Mouse (Mus musculus) cerebellum, postnatal 10 days (tissue): ENCODE measurements around the gene Dvl3.

Experiments used
- DNase-seq, 2 experiments: peaks; one replicate each; pipeline ENCODE4 v3.0.0; 2021; ENCODE audit warnings: mixed read lengths in 2 of 2

Gene Dvl3

DNA sequence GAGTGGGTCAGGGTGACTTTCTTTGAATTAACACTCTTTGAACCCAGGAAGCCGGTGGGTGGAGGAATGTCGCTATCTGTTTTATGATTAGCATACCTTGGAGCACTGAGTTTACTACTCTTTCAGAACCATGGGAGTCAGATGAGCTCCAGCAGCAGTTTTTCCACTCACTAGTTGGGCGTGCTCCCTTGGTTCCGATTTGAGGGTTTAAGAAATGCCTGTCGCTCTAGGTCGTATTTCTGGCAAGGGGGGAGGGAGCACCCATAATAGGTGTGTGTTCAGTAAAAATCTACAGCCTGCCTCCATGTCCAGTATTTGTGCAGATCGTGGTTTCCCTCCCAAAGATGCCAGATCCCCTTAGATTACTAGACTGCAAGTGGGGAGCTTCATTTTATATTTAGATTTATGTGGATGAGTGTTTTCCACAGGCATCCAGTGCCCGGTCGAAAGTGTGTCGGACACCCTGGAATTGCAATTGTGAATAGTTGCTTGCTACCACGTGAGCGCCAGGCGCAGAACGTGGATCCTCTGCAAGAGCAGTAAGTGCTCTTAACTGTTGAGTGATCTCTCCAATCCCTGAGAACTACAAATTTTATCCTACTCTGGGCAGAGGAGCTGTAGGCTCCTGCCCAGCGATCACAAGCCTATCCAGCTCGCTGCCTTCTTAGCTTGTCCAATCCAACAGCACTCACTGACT lies 18.7 kb upstream of the Dvl3 start:
- DNase-seq, result no peak

DNA sequence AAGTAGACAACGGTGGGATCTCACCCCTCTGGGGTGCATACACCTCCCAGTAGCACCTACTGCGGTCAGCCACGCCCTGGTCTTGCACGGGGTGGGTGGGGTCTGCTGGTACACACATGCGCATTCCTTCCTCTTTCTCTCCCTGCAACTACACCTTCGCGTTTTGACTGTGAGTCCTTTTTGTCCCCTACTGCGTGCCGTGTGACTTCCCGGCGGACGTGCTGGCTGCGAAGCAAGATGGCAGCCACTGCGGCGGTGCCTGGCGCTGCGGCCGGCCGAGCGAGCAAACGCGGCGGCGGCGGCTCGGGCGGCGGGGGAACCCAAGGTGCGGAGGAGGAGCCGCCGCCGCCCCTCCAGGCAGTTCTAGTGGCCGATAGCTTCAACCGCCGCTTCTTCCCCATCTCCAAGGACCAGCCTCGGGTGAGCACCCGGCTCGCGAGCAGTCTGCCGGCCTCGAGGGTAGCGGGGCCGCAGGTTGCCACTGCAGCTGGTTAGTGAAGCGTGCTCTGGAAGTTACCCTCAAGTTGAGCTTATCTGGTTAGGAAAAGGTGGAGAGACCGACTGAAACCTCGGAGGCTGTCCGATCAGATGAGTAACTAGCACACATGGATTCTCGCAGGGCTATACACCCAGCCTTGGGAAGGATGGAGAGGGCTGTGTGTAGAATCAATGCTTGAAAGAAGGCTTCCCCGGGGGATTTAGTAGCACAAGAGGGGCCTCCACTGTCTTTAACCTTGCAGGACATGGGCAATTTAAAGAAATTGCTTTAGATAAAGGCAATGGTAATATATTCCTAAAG lies 17.9 kb upstream of the Dvl3 start, which contains the start of gene Eif2b5:
Gene Eif2b5, plus strand, starts transcription at position 141 of the 799 bp plus-strand sequence.
- peak; percentile 91 to 95 for DNase-seq

DNA sequence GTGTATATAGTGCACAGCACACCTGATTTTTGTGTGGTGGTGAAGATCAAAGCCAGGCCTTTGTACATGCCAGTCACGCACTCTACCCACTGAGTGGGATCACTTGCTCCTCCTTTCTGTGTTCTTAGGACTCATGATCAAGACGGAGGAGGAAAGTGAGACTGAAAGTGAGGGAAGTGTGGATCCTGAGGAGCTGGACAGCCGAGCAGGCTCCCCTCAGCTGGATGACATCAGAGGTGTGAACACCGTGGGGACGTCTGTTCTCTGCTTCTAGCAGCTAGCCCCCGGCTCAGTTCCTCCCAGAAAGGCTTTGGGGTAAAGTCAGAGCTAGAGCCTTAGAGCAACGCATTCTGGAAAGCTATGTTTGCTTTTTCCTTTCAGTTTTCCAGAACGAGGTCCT lies 10.8 kb upstream of the Dvl3 start:
- no peak for DNase-seq

DNA sequence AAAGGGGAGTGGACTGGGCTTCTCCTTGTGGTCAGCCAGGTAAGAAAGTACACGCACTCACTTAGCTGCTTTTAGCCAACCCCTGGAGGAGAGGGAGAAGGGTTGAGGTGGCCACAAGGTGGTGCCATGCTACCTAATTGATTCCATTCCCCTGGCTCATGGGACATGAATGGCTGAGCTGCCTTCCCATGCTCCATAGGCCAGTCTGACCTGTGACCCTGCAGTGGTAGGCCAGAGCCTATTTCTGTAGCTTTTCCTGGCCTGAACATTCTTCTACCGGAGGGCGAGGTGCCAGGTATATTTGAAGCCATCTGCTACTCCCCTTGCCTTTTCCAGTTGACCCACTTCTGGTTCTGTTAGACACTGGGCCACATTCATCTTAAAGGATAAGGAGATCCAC lies 7.4 kb upstream of the Dvl3 start:
- DNase-seq, result peak; percentile 68 to 72

- no peak for DNase-seq
Measured at GRCm38 (mm10) chr16:20511277-20511847, 5.4 kb upstream of the Dvl3 start.

GRCm38 (mm10) chr16:20516032-20516431 lies 750 bp upstream of the Dvl3 start:
- DNase-seq, result peak in 1 of 2 experiments; percentile 35

DNA sequence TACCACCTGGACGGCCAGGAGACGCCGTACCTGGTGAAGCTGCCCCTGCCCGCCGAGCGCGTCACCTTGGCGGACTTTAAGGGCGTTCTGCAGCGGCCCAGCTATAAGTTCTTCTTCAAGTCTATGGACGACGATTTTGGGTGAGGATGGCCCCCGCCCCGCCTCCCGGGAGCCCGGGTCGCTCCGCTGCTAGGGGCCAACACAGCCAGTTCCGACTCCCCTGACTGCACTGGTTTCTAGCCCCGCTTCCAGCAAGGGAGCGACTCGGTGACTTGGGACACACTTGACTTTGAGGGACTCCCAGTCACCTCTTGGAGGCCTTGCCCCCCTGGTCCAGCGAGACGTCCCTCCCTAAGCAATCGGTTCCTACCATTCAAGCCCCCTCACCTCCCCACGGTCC lies 434 bp downstream of the Dvl3 start:
- no peak for DNase-seq

GRCm38 (mm10) chr16:20517701-20518374 lies 1.1 kb downstream of the Dvl3 start:
- DNase-seq, result peak; percentile 74 to 79

- DNase-seq, result no peak
Measured at GRCm38 (mm10) chr16:20523886-20524285, 7.1 kb downstream of the Dvl3 start.

DNA sequence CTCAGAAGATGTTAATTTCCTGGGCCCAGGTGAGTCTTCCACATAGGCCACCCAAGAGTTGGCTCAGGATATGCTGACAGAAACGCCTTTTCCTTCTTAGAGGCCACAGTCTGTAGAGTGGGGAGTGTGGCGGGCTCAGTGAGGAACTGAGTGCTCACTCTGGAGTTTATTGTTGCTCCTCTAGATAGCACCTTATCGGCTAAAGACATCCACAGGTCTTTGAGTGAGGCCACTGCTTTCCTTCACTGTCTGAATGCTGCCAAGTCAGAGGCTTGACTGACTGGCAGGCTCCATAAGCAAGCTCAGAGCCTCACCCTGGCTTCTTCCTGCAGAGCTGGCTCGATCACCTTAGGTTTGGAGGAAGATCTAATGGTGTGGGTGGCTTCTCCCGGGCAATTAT lies 12.0 kb downstream of the Dvl3 start:
- DNase-seq, result no peak

GRCm38 (mm10) chr16:20529375-20529774 lies 12.6 kb downstream of the Dvl3 start:
- DNase-seq, result peak; percentile 64 to 71

DNA sequence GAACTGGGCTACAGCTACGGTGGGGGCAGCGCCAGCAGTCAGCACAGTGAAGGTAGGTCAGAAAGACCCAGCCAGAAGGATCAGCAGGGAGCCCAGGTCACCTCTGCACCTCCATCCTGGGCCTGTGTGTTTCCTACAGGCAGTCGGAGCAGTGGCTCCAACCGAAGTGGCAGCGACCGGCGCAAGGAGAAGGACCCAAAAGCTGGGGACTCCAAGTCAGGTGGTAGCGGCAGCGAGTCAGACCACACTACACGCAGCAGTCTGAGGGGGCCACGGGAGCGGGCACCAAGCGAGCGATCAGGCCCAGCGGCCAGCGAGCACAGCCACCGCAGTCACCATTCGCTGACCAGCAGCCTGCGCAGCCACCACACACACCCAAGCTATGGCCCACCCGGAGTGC lies 14.2 kb downstream of the Dvl3 start:
- no peak for DNase-seq

GRCm38 (mm10) chr16:20534617-20535295 lies 18.0 kb downstream of the Dvl3 start:
- no peak for DNase-seq

DNA sequence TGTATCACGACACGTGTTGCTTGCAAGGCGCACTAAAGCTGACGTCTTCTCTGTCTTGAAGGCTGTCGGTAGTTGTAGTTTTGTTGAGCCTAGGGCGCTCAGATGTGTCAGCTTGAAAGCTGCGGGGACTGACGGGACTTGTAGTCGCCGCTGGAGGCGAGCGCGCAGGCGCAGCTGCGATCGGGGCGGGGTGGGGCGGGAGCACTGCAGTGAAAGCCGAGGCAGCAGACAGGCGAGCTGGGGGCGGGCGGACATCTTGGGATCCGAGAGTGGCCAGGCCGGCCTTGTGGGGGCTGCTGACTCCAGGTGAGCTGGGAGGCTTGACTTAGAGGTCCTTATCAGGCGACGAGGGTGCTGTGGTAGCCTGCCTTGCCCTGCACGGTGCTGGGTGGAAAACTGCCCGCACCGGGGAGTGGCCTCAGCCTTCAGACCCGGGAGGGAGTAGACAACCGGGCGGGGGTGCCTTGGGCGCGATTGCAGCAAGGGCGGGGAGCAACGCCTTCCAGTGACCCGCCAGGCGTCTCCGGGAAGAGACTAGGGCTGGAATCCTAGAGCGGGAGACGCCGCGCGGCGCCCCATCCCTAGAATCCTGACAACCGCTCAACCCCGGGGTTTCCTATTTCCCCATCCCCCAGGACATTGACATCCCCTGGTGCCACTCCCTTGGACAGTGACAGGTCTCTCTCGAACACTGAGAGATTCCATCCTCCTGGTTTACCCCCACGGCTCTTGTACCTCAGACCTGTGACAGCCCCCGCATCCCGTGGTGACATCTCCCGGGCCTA lies 18.7 kb downstream of the Dvl3 start, which contains the start of gene Ap2m1:
Gene Ap2m1, plus strand, starts transcription at position 183 of the 785 bp plus-strand sequence.
- peak; percentile 94 to 97 for DNase-seq

DNA sequence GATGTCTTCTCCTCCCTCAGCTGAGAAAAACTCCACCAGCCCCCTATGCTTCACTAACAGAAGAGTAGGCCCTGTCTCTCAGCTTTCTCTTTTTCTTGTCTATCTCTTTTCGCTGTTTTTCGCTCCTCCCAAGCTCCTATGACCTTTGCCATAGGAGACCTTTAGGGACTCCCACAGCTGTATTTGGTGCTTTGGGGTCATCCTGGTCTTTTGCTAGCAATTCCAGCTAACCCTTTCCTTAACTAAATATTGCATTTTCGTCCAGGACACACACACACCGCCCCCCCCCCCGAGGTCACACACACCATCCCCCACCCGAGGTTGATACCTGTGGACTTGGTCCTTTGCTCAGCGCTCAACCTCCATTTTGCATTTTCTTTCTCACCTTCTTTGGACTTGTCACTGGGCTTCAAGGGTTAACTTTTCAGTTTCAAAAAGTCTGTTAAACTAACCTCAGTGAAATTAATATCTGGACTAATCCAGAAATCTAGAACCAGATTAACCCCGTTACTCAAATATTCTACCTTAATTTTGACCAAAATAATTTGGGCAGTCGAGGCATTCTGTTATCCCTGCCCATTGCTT lies 19.4 kb downstream of the Dvl3 start:
- DNase-seq, result peak in 1 of 2 experiments; percentile 31

- peak; percentile 56 to 63 for DNase-seq
Measured at GRCm38 (mm10) chr16:20537071-20537471, 20.3 kb downstream of the Dvl3 start.

DNA sequence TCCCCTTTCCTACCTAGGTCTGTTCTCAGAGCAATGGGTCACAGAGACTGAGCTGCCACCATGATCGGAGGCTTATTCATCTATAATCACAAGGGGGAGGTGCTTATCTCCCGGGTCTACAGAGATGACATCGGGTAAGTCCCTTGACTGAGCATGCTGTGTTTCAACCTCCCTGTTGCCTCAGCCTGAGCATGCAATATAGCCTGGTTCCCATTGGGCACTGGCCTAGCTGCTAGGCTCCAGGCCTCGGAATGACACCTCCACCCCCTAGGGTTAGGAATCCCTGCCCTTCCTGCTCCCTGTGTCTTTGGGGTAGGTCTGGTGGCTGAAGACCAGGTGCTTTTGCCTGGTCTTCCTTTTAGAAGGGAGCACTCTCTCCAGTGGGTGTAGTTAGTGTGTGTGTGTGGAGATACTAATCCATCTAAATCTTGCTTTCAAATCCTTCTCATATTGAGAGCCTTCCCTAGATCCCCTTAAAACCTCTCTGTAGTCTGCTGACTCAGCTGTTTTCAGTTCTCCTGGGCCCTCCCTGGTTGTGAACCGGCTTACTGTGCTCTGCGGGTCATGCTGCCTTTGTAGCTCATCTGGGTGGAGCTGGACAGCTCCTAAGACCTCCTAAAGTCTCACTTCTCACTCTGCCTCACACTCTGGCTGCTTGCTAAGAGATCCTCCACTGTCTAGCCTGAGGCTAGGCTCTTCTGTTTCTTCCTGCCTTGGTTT lies 21.0 kb downstream of the Dvl3 start:
- no peak for DNase-seq

GRCm38 (mm10) chr16:20539649-20540048 lies 22.9 kb downstream of the Dvl3 start:
- DNase-seq, result no peak

DNA sequence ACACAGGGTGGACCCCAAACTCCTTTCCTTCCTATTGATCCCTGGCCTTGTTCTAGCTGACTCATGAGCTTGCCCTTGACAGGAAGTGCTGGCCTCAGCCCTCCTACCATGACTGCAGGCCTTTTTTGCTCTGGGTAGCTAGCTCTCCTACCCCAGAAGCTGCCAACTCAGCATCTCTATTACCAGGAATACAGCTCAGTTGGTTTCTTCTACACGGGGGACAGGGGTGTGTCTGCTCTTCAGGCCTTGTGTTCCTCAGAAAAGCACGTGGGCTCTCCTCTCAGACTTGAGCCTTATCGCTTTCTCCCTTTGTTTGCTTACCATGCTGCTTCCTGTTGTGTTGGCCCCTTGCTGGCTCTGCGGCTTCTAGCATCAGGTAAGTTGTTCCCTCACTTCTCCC lies 23.7 kb downstream of the Dvl3 start:
- DNase-seq, result no peak

DNA sequence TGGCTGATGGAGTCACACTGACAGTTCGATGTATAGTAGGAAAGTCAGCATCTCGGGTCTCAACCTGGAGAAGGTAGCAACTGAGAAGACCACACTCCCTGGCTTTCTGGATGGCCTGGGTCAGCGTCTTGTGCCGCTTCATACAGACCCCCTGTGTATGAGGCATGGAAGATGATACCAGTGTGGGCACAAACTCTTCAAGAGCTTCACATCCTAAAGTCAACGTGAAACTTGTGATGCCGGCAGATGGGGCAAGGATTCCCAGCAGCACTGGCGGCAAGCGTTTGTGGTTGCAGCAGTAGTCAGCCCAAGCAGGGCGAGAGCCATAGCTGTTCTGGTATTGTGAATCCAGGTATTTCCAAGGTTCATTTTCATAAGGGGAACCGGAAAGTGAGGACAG lies 28.9 kb downstream of the Dvl3 start:
- no peak for DNase-seq

GRCm38 (mm10) chr16:20547423-20547822 lies 30.6 kb downstream of the Dvl3 start:
- DNase-seq, result no peak
